Mouse (Mus musculus) heart, embryonic 15.5 days (tissue): ENCODE data around the gene Syce1. TPM values are rescaled to one million over a fixed set of nuclear protein-coding genes. Genes with fewer than 3 reads are reported as not detected.

ENCODE experiments used
- ATAC-seq: fragments of 200-750 bp; cut with Nextera tagmentation; replicated peaks from 2 replicates; pipeline ENCODE4 v1.8.0; 2017; ENCODE audit warnings: low read depth, moderate TSS enrichment; ENCODE audit not compliant: insufficient number of reproducible peaks, insufficient read depth, low FRiP score
- H3K27ac ChIP-seq: fragments of 300-500 bp; sonication (generic); 2 replicates; pipeline ENCODE4 v1.5.1; 2015; ENCODE audit warnings: mild to moderate bottlenecking, inconsistent platforms
- H3K27me3 ChIP-seq: fragments of 300-500 bp; sonication (generic); 2 replicates; pipeline ENCODE4 v1.6.1; 2015; ENCODE audit warnings: inconsistent platforms
- H3K36me3 ChIP-seq: fragments of 300-500 bp; sonication (generic); 2 replicates; pipeline ENCODE4 v1.6.1; 2015; ENCODE audit warnings: mild to moderate bottlenecking, inconsistent platforms
- H3K4me1 ChIP-seq: fragments of 300-500 bp; sonication (generic); replicated peaks from 2 replicates; pipeline ENCODE4 v1.6.1; 2015; ENCODE audit warnings: inconsistent platforms
- H3K4me2 ChIP-seq: fragments of 300-500 bp; sonication (generic); 2 replicates; pipeline ENCODE4 v1.6.1; 2015; ENCODE audit warnings: inconsistent platforms, mild to moderate bottlenecking, moderate library complexity
- H3K4me3 ChIP-seq: fragments of 300-500 bp; sonication (generic); 2 replicates; pipeline ENCODE4 v1.5.1; 2015; ENCODE audit warnings: mild to moderate bottlenecking, inconsistent platforms
- H3K9ac ChIP-seq: fragments of 300-500 bp; sonication (generic); 2 replicates; pipeline ENCODE4 v1.6.1; 2015; ENCODE audit warnings: mild to moderate bottlenecking, inconsistent platforms
- H3K9me3 ChIP-seq: fragments of 300-500 bp; sonication (generic); replicated peaks from 2 replicates; pipeline ENCODE4 v1.6.1; 2016; ENCODE audit warnings: inconsistent platforms
- WGBS: fragments of 180-500 bp; shearing (Covaris S2); methylation state at CpG from one replicate; pipeline ENCODE4 v1.1.7; 2015; ENCODE audit warnings: mixed read lengths; 5-methylcytosine and 5-hydroxymethylcytosine counted together
- polyA plus RNA-seq: library from polyadenylated mRNA; unstranded; fragments of >200 nt; fragmentation: Nextera tagmentation; extraction: Ambion mirVana; gene quantifications from 2 replicates; pipeline ENCODE4 v1.2.1, GENCODE M21; 2015

Gene Syce1
- polyA plus RNA-seq, 1 experiment from 2014 or later = 0.21 TPM

DNA sequence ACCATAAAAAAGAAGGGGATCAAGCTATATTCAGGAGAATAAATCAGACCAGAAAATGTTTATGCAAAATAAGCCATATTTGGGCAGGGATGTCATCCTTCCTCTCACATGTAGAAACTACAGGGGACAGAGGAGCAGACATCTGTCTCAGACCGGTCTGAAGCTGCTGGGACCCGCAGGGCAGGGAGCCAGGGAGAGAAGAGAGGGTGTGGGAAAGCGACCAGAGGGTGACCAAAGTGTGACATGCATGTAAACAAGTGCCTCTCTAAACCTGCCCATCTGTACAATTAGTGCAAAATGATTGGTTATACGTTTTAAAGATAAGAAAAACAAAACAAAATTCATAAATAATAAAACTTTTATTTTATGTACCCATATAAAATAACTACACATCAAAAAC is 32.5 kb upstream of the Syce1 start:
- Histone ChIP-seq H3K27ac (no peak overlapping the region), H3K9me3 (no peaks in the 10 kb centered on the region), H3K36me3 (no peaks in the 10 kb centered on the region), H3K4me3 (no peak overlapping the region), H3K27me3 (no peaks in the 10 kb centered on the region), H3K4me2 (no peak overlapping the region), H3K4me1 (peaks cover 9% of the 10 kb centered on the region; the same call in 1 of the 2 replicates), H3K9ac (no peak overlapping the region)
- no peak for ATAC-seq
- 66% methylated on average over 4 of the region's 4 CpGs for WGBS

DNA sequence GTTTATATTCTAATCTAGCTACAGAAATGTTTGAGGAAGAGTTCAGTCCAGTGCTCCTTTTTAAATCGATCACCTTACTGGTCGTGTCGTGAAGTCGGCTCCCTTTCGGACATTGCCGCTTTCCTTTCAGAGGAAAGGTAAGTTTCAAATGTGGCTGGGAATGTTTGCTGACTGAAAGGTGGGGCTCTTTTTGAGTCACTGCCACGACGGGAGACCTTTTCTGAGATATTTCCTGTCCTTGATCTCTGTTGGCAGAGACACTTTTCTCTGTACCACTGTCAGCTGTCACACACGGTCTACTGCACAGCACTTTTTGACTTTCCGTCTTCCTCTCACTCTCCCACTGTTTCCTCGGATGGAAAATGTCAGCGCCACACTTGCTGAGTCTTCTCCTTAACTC is 25.2 kb upstream of the Syce1 start:
- Histone ChIP-seq H3K4me1 (no peaks in the 10 kb centered on the region), H3K27me3 (no peaks in the 10 kb centered on the region), H3K36me3 (no peaks in the 10 kb centered on the region), H3K9ac (no peak overlapping the region), H3K27ac (no peak overlapping the region), H3K9me3 (no peaks in the 10 kb centered on the region), H3K4me3 (no peak overlapping the region), H3K4me2 (no peak overlapping the region)
- ATAC-seq = no peak
- WGBS = 79% methylated on average over 12 of the region's 12 CpGs

DNA sequence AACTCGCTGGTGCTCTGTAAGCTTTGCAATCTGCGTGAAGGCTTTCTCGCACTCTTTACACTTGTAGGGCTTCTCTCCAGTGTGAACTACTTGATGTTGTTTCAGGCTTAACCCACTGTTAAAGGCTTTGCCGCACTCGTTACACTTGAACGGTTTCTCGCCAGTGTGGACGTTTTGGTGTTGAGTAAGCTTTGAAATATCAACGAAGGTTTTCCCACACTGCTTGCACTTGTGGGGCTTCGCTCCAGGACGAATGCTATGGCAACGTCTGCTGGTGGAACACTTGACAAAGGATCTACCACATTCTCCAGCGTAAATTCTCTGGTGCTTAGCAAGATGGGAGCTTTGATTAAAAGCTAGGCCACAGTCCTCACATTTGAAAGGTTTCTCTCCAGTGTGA is 24.1 kb upstream of the Syce1 start:
- no peaks in the 10 kb centered on the region for H3K27me3 ChIP-seq
- WGBS = 82% methylated on average over 13 of the region's 13 CpGs
- H3K27ac ChIP-seq = no peak overlapping the region
- no peak overlapping the region for H3K4me3 ChIP-seq
- no peaks in the 10 kb centered on the region for H3K9me3 ChIP-seq
- ATAC-seq = no peak
- no peaks in the 10 kb centered on the region for H3K36me3 ChIP-seq
- H3K4me1 ChIP-seq = no peaks in the 10 kb centered on the region
- no peak overlapping the region for H3K9ac ChIP-seq
- no peak overlapping the region for H3K4me2 ChIP-seq

DNA sequence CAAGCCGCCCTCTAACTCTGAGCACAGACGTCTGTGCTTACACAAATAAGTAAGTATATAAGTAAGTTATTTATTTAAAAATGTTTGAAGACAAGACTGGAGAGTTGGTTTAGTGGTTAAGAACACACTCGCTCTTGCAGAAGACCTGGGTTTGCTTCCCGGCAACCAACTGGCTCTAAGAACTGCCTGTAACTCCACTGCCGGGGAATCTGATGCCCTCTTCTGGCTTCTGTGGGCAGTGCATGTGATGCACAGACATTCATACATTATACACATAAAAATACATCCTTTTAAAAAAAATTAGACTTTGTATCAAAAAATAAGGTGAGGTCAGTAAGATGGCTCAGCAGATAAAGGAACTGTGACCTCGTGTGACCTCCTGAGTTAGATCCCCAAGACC is 22.8 kb upstream of the Syce1 start:
- Histone ChIP-seq H3K27ac (no peak overlapping the region), H3K4me3 (no peak overlapping the region), H3K4me1 (no peaks in the 10 kb centered on the region), H3K9me3 (no peaks in the 10 kb centered on the region), H3K9ac (no peak overlapping the region), H3K27me3 (no peaks in the 10 kb centered on the region), H3K36me3 (no peaks in the 10 kb centered on the region), H3K4me2 (no peak overlapping the region)
- WGBS = 86% methylated on average over 6 of the region's 6 CpGs
- ATAC-seq = no peak

DNA sequence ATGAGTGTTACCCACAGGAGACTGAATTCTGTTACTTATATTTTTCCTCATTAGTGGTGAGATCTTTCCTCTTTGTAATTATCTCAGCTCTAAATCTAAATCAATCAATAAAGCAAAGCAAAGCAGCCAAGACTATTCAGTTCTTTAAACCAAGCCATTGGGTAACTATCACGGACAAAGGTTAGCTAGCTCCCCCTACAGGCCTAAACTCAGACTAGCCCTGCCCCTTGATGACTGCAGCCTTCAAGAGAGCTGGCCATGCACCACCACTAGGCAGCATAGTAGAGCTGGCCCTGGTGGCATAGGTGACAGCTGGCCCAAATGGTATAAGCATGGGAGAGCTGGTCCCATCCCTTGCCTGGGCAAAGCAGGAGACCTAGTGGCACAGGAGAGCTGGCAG is 18.1 kb upstream of the Syce1 start:
- WGBS = 31% methylated on average over 1 of the region's 1 CpGs
- Histone ChIP-seq H3K4me2 (no peak overlapping the region), H3K4me3 (no peak overlapping the region), H3K4me1 (no peaks in the 10 kb centered on the region), H3K9me3 (no peaks in the 10 kb centered on the region), H3K9ac (no peak overlapping the region), H3K27me3 (no peaks in the 10 kb centered on the region), H3K27ac (no peak overlapping the region), H3K36me3 (no peaks in the 10 kb centered on the region)
- ATAC-seq = no peak

DNA sequence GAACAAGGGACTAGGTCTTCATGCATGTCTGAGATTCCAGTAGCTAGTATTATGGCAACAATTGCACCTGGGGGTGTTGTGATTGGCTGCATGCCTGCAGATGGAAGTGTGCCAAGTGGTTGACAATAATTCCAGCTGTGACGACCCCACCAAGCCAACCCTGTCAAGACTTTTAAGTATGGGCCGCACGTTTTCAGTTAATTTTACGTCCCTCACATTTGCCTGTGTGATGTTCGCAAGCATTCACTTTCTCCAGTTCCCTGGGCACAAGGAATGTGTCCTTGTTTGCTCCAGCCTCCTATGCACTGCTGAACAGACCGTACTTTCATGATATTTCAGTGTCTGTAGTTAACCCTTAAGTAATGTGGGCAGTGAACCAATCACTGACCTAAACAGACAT is 15.0 kb upstream of the Syce1 start:
- Histone ChIP-seq H3K36me3 (no peaks in the 10 kb centered on the region), H3K4me2 (no peak overlapping the region), H3K27me3 (no peaks in the 10 kb centered on the region), H3K4me1 (no peaks in the 10 kb centered on the region), H3K27ac (no peak overlapping the region), H3K9me3 (no peaks in the 10 kb centered on the region), H3K4me3 (no peak overlapping the region), H3K9ac (no peak overlapping the region)
- no peak for ATAC-seq
- 61% methylated on average over 6 of the region's 6 CpGs for WGBS

DNA sequence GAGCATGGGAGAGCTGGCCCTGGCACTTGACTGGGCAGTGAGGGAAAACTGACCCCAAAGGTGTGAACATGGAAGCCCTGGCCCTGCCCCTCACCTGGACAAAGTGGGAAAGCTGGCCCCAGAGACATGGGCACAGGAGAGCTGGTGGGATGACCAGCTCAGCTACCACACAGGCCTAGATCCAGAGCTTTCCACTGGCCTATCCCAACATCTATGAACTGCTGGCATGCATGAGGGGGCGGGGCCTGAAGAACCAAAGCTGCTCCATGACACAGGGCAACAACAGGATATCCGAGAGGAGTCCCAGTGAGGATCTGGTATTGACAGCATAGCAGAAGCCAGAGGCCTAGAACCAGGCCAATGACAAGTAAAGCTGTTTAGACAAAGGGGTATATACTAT is 10.6 kb upstream of the Syce1 start:
- no peaks in the 10 kb centered on the region for H3K4me1 ChIP-seq
- H3K27ac ChIP-seq = no peak overlapping the region
- ATAC-seq = no peak
- no peak overlapping the region for H3K4me3 ChIP-seq
- H3K9ac ChIP-seq = no peak overlapping the region
- H3K36me3 ChIP-seq = no peaks in the 10 kb centered on the region
- no peak overlapping the region for H3K4me2 ChIP-seq
- 58% methylated on average over 2 of the region's 2 CpGs for WGBS
- no peaks in the 10 kb centered on the region for H3K27me3 ChIP-seq
- H3K9me3 ChIP-seq = no peaks in the 10 kb centered on the region

DNA sequence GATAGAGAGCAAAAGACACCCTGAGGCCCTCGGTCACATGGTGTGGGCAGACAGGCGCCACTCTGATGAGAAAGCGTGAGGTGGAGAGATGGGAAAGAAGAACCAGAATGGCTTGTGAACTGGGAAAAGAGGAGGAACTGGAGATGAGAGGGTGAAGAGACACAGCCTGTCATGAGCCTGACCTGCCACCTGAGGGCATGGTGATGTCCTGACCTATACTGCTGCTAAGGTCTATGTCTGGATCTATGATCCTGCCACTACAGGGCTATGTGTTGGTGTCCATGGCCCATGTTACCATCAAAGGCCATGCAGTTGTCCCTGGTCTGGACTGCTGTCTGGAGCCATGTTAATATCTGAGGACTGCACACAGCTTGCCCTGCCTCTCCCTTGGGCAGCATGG is 10.0 kb upstream of the Syce1 start:
- H3K4me3 ChIP-seq = no peak overlapping the region
- no peaks in the 10 kb centered on the region for H3K36me3 ChIP-seq
- 80% methylated on average over 3 of the region's 3 CpGs for WGBS
- no peaks in the 10 kb centered on the region for H3K4me1 ChIP-seq
- no peak overlapping the region for H3K4me2 ChIP-seq
- H3K27me3 ChIP-seq = no peaks in the 10 kb centered on the region
- no peaks in the 10 kb centered on the region for H3K9me3 ChIP-seq
- H3K27ac ChIP-seq = no peak overlapping the region
- no peak for ATAC-seq
- H3K9ac ChIP-seq = no peak overlapping the region

DNA sequence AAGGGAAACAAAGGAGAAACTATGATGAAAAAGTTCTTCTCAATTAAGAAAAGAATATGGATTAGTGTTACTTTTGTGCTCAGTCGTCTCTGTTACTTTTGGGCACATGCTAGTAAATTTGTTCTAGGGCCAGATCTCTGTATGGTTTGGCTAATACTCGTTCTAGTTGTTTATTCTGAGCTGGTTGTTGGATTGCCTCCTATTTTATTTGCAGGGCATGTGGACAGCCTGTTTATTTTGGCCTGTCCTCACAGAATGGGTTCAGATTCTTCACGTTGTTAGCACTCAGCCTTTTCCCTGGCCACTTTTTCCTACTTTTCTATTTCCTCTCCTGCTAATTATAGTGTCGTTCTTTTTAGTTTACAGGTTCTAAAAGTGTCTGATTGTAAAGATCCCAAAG is 5.9 kb upstream of the Syce1 start:
- Histone ChIP-seq H3K36me3 (no peaks in the 10 kb centered on the region), H3K9ac (no peak overlapping the region), H3K9me3 (no peaks in the 10 kb centered on the region), H3K4me3 (no peak overlapping the region), H3K4me2 (no peak overlapping the region), H3K27me3 (no peaks in the 10 kb centered on the region), H3K4me1 (no peaks in the 10 kb centered on the region), H3K27ac (no peak overlapping the region)
- 52% methylated on average over 4 of the region's 4 CpGs for WGBS
- no peak for ATAC-seq

DNA sequence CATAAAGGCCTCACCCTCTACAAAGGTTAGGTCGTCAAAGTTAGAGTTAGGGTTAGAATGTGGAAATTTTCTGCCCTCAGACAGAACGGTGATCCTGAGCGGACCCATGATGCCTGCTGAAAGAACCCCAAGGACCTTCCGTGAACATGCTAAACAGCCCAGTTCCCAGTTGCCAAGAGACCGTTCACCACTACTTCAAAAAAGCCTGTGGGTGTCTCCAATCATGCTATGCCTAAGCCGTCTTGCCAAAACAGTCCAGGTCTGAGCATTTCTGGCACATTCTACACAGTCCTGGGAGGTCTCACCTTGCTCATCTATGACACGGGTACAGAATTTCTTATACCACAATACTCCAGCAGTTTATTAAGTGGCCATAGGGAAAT is 392 bp upstream of the Syce1 start:
- Histone ChIP-seq H3K4me1 (no peaks in the 10 kb centered on the region), H3K27me3 (no peaks in the 10 kb centered on the region), H3K4me2 (no peak overlapping the region), H3K27ac (no peak overlapping the region), H3K9ac (no peak overlapping the region), H3K36me3 (no peaks in the 10 kb centered on the region), H3K4me3 (no peak overlapping the region), H3K9me3 (no peaks in the 10 kb centered on the region)
- WGBS = 77% methylated on average over 7 of the region's 7 CpGs
- ATAC-seq = no peak

DNA sequence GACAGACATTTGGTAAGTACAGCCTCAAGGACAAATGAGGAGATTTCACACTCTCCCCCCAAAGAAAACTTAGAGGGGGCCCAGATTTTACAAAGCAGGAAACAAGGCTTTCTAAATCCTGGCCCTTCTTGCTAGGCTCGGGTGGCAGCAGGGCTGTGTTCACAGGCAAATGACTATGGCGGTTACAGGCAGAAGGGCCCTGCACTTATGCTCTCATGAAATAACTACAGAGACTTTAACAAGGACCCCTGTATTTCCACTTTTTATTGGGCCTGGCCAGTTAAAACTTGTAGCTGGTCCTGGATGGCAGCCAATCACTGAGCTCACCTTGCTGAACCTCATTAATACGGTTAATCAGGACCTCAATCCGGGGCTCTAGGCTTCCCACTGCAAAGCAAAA is 7.1 kb downstream of the Syce1 start:
- H3K9me3 ChIP-seq = no peaks in the 10 kb centered on the region
- no peak overlapping the region for H3K27ac ChIP-seq
- H3K4me3 ChIP-seq = no peak overlapping the region
- H3K36me3 ChIP-seq = no peaks in the 10 kb centered on the region
- no peaks in the 10 kb centered on the region for H3K27me3 ChIP-seq
- no peaks in the 10 kb centered on the region for H3K4me1 ChIP-seq
- H3K4me2 ChIP-seq = no peak overlapping the region
- ATAC-seq = no peak
- no peak overlapping the region for H3K9ac ChIP-seq
- 80% methylated on average over 4 of the region's 4 CpGs for WGBS

DNA sequence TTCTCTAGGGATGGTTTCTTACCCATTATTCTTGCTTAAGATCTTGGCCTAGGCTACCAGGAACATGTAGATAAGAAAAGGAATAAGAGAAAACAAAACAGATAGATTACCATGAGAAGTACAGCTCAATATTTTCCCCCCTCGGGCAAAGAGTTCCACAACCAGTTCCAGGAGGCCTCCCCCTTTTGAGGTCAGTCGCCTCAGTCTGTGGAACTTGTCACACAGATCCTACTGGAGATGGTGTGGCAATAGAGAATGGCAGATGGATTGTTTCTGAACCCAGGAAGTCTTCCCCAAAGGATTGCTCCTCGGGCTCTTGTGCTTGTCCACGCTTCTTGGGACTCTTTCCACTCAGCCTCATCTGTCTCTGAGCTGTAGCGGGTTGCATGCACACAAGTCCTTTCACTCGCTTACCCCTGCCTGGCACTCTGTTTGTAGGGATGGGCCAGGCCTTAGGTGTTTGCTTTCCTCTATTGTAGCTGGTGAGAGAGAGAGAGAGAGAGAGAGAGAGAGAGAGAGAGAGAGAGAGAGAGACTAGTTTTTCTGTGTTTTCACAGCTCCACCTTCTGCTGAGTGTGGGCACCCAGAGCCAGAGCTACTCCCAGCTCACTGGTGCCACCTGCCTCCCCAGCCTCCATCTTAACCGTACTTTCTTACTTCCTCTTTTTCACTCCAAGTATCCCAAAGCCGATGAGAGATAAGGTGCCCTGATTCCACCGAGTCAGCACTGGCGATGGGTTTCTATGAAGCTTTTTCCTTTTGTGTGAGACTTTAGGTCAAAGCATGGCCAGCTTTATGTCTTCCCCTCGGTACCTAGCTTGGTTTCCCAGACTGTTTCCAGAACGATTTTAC is 21.5 kb downstream of the Syce1 start:
- WGBS = 57% methylated on average over 12 of the region's 12 CpGs
- Histone ChIP-seq H3K9ac (no peak overlapping the region), H3K4me2 (no peak overlapping the region), H3K4me3 (no peak overlapping the region), H3K27ac (no peak overlapping the region), H3K27me3 (no peaks in the 10 kb centered on the region), H3K36me3 (no peaks in the 10 kb centered on the region), H3K9me3 (no peaks in the 10 kb centered on the region), H3K4me1 (no peaks in the 10 kb centered on the region)
- no peak for ATAC-seq
